Mouse (Mus musculus) cortical plate, adult 2 months (tissue): ENCODE measurements around the gene Btbd1.

Experiments
- CTCF ChIP-seq: fragments of 200-500 bp; IDR thresholded peaks from 2 replicates; pipeline ENCODE4 v1.5.1; 2011; ENCODE audit warnings: mild to moderate bottlenecking, control low read depth, low read length; ENCODE audit not compliant: insufficient read depth; ENCODE audit errors: extremely low read depth
- POLR2A ChIP-seq: fragments of 200-500 bp; IDR thresholded peaks from 2 replicates; pipeline ENCODE4 v1.6.1; 2011; ENCODE audit warnings: mild to moderate bottlenecking, low read length, control low read depth; ENCODE audit not compliant: insufficient read depth; ENCODE audit errors: extremely low read depth

GRCm38 (mm10) chr7:81763110-81763845 is 66.0 kb downstream of the Btbd1 start:
- 0 out of 2 replicates have a peak, but pooled peaks have one; percentile 3 for TF ChIP-seq CTCF
- TF ChIP-seq POLR2A: no peak
